Mouse (Mus musculus) cortical plate, adult 2 months (tissue): ENCODE measurements at regions not wholly inside any gene's neighbourhood (a gene's known extent, or its start where the extent isn't known, plus 50 kb on each side); places are given as distances from the start of the nearest gene placed in this dataset.
"Not testable (repeated sequence)": the region's sequence is repeated elsewhere in the genome, so short reads cannot be mapped to it uniquely, and the experiment has no call there.

Source experiments
- H3K27ac ChIP-seq: fragments of 200-500 bp; 2 replicates; pipeline ENCODE4 v1.5.1; 2012; ENCODE audit warnings: low read length, control low read depth, inconsistent platforms; ENCODE audit not compliant: insufficient read depth
- H3K4me1 ChIP-seq: fragments of 200-500 bp; 2 replicates; pipeline ENCODE4 v1.6.1; 2011; ENCODE audit warnings: low read length; ENCODE audit not compliant: control insufficient read depth, insufficient read depth
- H3K4me3 ChIP-seq: fragments of 200-500 bp; 2 replicates; pipeline ENCODE4 v1.5.1; 2011; ENCODE audit warnings: mild to moderate bottlenecking, low read length, control low read depth; ENCODE audit not compliant: insufficient read depth
- CTCF ChIP-seq: fragments of 200-500 bp; IDR thresholded peaks from 2 replicates; pipeline ENCODE4 v1.5.1; 2011; ENCODE audit warnings: mild to moderate bottlenecking, control low read depth, low read length; ENCODE audit not compliant: insufficient read depth; ENCODE audit errors: extremely low read depth
- POLR2A ChIP-seq: fragments of 200-500 bp; IDR thresholded peaks from 2 replicates; pipeline ENCODE4 v1.6.1; 2011; ENCODE audit warnings: mild to moderate bottlenecking, low read length, control low read depth; ENCODE audit not compliant: insufficient read depth; ENCODE audit errors: extremely low read depth

DNA sequence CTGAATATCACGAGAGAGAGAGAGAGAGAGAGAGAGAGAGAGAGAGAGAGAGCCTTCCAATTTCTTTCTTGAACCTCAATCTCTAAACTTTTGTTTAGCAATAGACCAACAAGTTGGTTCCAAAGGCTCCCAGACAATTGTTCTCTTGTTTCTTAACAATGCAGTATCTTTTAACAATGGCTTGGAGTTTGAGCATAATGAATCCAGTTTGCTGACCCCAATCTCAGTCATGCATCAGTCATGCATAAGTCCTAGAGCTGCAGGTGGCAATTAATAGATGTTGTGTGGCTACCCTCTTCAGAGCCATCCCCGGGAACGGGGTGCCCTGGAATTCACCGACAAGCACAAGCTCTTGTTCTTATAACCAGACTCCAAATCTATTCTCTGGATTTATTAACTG lies 991.0 kb downstream of the Car8 start:
- no peak for TF ChIP-seq POLR2A
- TF ChIP-seq CTCF, result no peak
- Histone ChIP-seq H3K4me3 (no peak overlapping the region), H3K27ac (no peak overlapping the region), H3K4me1 (no peaks in the 10 kb centered on the region)

DNA sequence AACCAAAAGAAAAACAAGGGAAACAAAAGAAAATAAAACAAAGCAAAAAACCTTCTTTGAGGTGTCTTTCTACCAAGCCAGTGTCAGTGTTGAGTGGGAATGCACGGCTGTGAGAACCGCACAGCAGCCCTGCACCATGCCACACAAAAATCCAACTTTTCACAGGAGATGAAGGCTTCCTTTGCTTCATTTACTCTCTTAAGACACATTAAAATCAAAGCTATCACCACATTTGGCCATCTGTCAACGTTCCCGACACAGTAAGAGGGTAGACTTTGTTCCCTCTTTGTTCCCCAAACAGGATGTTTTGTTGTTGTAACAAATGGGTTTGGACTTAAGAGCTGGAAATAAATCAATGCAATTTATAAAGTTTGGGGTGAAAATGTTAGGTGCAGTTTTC lies 991.6 kb downstream of the Car8 start:
- no peak overlapping the region for H3K27ac ChIP-seq
- H3K4me1 ChIP-seq, result no peaks in the 10 kb centered on the region
- H3K4me3 ChIP-seq, result no peak overlapping the region
- TF ChIP-seq CTCF (no peak), POLR2A (no peak)

DNA sequence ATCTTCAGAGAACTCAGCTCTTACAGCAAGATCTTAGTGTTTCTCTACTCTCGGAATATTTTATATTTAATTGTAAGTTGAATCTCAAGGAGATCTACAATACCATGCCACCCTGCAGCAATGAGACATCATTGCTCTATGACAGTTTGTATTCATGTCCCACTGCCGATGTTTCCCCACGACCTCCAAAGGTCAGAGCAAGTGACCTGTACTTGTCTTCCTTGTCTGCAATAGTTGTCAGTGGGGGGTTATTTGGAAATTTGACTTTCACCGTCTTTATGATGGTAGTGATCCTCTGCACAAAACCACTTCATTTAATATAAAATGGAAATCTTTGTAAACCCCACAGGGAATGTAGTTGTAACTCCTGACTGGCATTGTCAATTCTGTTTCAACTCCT lies 992.0 kb downstream of the Car8 start:
- H3K4me1 ChIP-seq, result no peaks in the 10 kb centered on the region
- H3K4me3 ChIP-seq, result no peak overlapping the region
- no peak for TF ChIP-seq CTCF
- TF ChIP-seq POLR2A, result no peak
- no peak overlapping the region for H3K27ac ChIP-seq

DNA sequence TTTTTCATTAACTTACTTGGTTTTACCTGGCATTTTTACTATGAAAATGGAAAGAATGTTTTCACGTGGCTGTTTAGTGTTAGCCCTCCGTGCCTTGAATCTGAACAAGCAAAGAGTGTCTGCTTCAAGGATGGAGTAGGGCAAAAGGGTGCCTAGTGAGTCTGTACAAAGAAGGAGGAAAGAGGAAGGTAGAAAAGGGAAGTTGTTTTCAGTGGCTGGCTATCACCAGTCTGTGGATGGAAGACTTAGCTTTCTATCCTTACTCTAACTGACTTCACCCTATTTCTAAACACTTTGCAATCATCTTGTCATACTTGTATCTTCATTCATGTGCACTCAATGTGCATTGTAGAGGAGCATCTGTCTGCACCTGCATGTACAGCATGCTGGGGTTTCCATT lies 993.2 kb downstream of the Car8 start:
- H3K4me1 ChIP-seq, result no peaks in the 10 kb centered on the region
- H3K4me3 ChIP-seq, result no peak overlapping the region
- H3K27ac ChIP-seq, result no peak overlapping the region
- no peak for TF ChIP-seq CTCF
- no peak for TF ChIP-seq POLR2A

DNA sequence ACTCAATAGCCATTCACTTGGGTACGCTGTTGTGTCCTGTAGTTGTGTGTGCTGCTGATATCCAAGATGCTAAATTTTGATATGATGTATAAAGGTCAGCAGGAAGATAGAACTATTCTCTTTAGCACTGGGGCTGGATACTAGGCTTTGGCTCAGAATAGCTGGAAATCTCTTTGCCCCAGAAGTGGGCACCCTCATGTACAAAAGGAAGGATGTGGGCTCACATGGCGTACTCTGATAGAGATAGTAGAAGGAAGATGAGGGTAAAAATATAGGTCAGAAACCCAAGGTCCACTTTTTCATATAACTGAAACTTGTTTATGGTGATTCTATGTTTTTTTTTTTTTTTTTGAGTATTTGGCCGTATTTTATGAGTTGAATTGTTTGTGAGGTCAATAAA lies 1001.0 kb downstream of the Car8 start:
- Histone ChIP-seq H3K4me1 (no peaks in the 10 kb centered on the region), H3K27ac (no peak overlapping the region), H3K4me3 (no peak overlapping the region)
- TF ChIP-seq CTCF, result no peak
- no peak for TF ChIP-seq POLR2A

DNA sequence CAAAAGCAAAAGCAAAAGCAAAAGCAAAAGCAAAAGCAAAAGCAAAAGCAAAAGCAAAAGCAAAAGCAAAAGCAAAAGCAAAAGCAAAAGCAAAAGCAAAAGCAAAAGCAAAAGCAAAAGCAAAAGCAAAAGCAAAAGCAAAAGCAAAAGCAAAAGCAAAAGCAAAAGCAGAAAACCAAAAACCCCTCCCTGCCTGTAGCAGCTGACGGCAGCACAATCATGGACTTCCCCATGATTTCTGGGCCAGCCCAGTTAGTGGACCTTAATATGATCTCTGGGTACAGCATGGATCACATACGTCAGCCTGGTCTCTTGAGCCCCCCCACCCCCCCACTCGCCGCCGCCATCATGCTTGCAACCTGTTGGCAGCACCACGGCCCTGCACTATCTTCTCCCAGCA lies 1004.3 kb downstream of the Car8 start:
- not testable (repeated sequence) for H3K4me3 ChIP-seq, H3K27ac ChIP-seq, H3K4me1 ChIP-seq

DNA sequence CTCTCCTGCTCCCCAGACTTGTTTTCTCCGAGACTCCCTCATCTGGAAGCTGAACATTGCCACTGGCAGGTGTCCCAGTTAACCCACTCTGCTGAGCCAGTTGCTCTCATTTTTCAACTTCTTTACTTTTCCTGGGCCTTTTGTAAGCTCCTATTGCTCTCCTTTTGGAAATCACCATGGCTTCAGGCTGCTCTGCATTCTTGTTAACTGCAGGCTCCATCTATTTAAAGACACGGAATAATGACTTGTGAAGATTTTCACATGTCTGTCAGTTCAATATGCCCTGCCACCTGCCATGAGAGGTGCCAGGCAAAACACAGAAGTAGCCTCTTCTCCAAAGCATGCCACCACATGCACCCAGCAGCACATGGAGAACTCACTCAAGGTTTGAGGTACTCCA lies 1009.9 kb downstream of the Car8 start:
- H3K4me3 ChIP-seq, result no peak overlapping the region
- no peak overlapping the region for H3K27ac ChIP-seq
- H3K4me1 ChIP-seq, result no peaks in the 10 kb centered on the region
- TF ChIP-seq POLR2A, result no peak
- no peak for TF ChIP-seq CTCF

DNA sequence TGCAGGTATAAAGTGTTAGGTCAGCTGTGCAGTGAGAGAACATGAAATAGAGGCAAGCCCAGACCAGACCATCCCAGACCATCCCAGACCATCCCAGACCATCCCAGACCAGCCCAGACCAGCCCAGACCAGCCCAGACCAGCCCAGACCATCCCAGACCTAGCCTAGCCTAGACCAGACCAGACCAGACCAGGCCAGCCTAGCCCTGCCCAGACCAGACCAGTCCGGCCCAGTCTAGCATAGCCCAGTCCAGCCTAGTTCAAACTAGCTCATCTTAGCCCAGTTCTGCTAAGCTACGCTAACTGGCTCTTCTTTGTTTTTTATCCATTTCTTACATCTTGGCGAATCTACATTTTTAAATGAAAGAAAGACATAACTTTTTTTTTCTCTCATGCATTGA lies 1015.9 kb downstream of the Car8 start:
- Histone ChIP-seq H3K4me3 (no peak overlapping the region), H3K4me1 (no peaks in the 10 kb centered on the region), H3K27ac (no peak overlapping the region)
- TF ChIP-seq CTCF (no peak), POLR2A (no peak)

DNA sequence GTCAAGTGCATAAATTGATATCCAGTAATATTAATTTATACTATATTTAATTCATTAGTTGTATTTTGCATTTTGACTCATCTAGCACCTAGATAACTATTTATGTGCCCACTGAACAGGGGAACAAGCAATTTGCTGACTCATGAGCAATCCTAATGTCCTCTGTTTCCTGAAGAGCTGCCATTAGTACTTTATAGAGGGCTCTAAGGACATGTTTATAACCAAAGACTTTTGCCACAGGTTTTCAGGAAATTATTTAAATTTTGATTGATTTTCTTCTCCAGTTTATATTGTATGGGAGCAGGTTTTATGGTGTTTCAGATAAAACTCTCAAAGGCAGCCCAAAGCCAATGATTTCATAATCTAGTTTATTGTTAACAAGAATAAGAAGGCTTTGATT lies 1018.4 kb downstream of the Car8 start:
- no peak overlapping the region for H3K27ac ChIP-seq
- H3K4me1 ChIP-seq, result no peaks in the 10 kb centered on the region
- TF ChIP-seq CTCF (no peak), POLR2A (no peak)
- no peak overlapping the region for H3K4me3 ChIP-seq

DNA sequence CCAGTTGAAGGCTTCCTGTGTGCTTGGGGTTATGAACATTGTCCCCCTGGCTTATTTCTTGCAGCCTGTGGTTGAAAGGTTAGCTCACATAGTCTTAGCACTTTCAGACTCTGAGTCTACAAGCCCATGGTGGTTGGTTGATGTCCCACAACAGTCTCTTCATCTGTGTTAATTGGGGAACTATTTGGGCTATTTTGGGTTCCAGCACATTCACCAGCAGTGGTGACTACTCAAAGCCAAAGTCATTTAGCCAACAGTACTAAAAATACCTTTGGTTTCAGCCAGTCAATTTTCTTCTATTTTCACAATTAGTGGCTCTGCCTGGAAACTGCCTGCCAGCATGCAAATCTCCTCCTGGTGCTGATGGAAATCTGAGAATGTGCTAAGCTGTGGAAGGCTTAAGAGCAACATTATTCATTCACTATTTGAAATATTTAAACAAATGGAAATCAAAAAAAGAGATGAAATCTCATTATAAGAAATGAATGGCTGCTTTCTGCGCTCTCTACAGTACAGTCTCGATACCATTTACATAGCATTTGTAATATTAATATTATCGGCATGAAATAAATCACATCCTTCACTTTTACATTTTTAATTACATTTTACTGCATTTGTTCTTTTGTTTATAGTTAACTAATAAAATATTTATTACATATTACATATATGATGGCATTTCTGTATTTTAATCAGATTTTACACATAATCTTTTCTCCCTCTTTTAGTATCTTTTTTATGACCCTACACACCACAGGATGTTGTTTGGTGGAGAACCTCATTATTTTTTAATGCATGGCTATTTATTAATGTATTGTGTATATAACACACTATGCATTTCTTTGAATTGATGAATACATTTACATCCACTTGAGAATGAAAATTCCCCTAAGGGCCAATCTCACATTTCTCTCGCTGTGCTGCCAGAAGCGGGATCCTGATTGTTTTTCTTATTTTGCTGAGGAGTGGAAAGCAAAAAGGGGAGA lies 1023.5 kb downstream of the Car8 start:
- TF ChIP-seq CTCF (no peak), POLR2A (no peak)
- H3K4me1 ChIP-seq, result no peaks in the 10 kb centered on the region
- H3K27ac ChIP-seq, result no peak overlapping the region
- no peak overlapping the region for H3K4me3 ChIP-seq

DNA sequence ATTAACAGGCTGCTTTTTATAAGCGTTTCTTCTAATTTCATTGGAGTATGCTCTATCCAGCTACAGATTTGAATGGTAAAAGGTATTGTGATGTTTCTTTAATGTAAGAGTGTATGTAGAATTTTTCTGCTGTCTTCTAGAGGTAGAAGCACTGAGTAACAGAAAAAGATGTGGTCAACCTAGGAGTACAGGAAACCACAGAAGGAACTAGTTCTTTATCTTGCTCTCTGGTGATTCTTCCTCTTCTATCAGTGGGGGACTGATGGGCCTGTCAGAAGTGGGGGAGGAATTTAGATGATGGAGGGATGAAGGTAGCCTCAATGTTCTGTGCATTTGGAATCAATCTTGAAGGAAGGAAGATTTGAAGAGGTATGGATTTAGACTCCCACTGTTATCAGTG lies 1031.9 kb downstream of the Car8 start:
- no peaks in the 10 kb centered on the region for H3K4me1 ChIP-seq
- no peak for TF ChIP-seq CTCF
- no peak for TF ChIP-seq POLR2A
- no peak overlapping the region for H3K4me3 ChIP-seq
- no peak overlapping the region for H3K27ac ChIP-seq
